Mouse (Mus musculus) CH12.LX (cell line): ENCODE data around the gene Camsap2. TPM values are rescaled to one million over a fixed set of nuclear protein-coding genes. Genes with fewer than 3 reads are reported as not detected.

Source experiments
- DNase-seq: peaks from one replicate; pipeline ENCODE4 v3.0.0-alpha.2; 2013; ENCODE audit errors: extremely low read depth
- H3K27ac ChIP-seq: 2 replicates; pipeline ENCODE4 v1.5.1; 2012; ENCODE audit warnings: low read depth, mild to moderate bottlenecking, control low read depth, moderate library complexity; ENCODE audit not compliant: insufficient read depth
- H3K27me3 ChIP-seq: replicated peaks from 2 replicates; pipeline ENCODE3; 2012; ENCODE audit warnings: inconsistent platforms
- H3K36me3 ChIP-seq, 2 experiments: replicated peaks in 1 of 2; 2 replicates each; pipeline versions ENCODE3 to v1.6.1; 2012; ENCODE audit warnings: inconsistent platforms in 1 of 2, low read length in 1 of 2, mild to moderate bottlenecking in 1 of 2, mixed read lengths in 1 of 2, moderate library complexity in 1 of 2; ENCODE audit not compliant: control insufficient read depth in 1 of 2, insufficient read depth in 1 of 2
- H3K4me1 ChIP-seq, 2 experiments: 2 replicates each; pipeline ENCODE4 v1.6.1; 2012; ENCODE audit warnings: inconsistent platforms in 1 of 2, moderate library complexity in 1 of 2; ENCODE audit not compliant: insufficient read depth in 2 of 2, control insufficient read depth in 1 of 2
- H3K4me2 ChIP-seq: 2 replicates; pipeline ENCODE4 v1.6.1; 2012; ENCODE audit warnings: low read depth, mild to moderate bottlenecking, control low read depth; ENCODE audit not compliant: poor library complexity, insufficient read depth, severe bottlenecking
- H3K4me3 ChIP-seq, 3 experiments: fragments of 150-350 bp in 1 of 3; sonication (generic) in 1 of 3; replicated peaks in 1 of 3; 2 replicates each; pipeline versions ENCODE3 to v1.5.1; 2011 to 2012; ENCODE audit warnings: low read depth in 2 of 3, low read length in 2 of 3, mild to moderate bottlenecking in 2 of 3, moderate library complexity in 2 of 3, control low read depth in 1 of 3, improper control_type of control experiment in 1 of 3, inconsistent platforms in 1 of 3, mixed read lengths in 1 of 3; ENCODE audit not compliant: poor library complexity in 1 of 3
- H3K79me2 ChIP-seq: replicated peaks from 2 replicates; pipeline ENCODE4 v1.6.1; 2012; ENCODE audit warnings: mild to moderate bottlenecking, moderate library complexity; ENCODE audit not compliant: control insufficient read depth, poor library complexity, insufficient read depth, severe bottlenecking; ENCODE audit errors: extremely low read depth
- H3K9ac ChIP-seq: 2 replicates; pipeline ENCODE4 v1.6.1; 2012; ENCODE audit warnings: low read depth, mild to moderate bottlenecking, control low read depth, moderate library complexity; ENCODE audit not compliant: insufficient read depth
- H3K9me3 ChIP-seq: replicated peaks from 2 replicates; pipeline ENCODE3; 2012; ENCODE audit warnings: low read length, inconsistent platforms, mixed read lengths
- BHLHE40 ChIP-seq: IDR thresholded peaks from 2 replicates; pipeline ENCODE4 v1.6.1; 2011; ENCODE audit warnings: mild to moderate bottlenecking, low read depth, low read length, improper control_type of control experiment
- ELF1 ChIP-seq: IDR thresholded peaks from 2 replicates; pipeline ENCODE4 v1.6.1; 2014; ENCODE audit warnings: low read depth, mild to moderate bottlenecking, inconsistent platforms, low read length, improper control_type of control experiment
- ETS1 ChIP-seq: conservative IDR thresholded peaks from 2 replicates; pipeline ENCODE4 v1.6.1; 2012; ENCODE audit warnings: low read depth, mild to moderate bottlenecking, inconsistent platforms, low read length, improper control_type of control experiment, moderate library complexity
- GABPA ChIP-seq: IDR thresholded peaks from 2 replicates; pipeline ENCODE4 v1.6.1; 2012; ENCODE audit warnings: low read depth, low read length, improper control_type of control experiment, inconsistent platforms; ENCODE audit not compliant: insufficient replicate concordance
- JUND ChIP-seq: conservative IDR thresholded peaks from 2 replicates; pipeline ENCODE4 v1.6.1; 2011; ENCODE audit warnings: low read depth, low read length, improper control_type of control experiment
- MAX ChIP-seq: IDR thresholded peaks from 2 replicates; pipeline ENCODE4 v1.6.1; 2011; ENCODE audit warnings: low read length, improper control_type of control experiment
- MAZ ChIP-seq: IDR thresholded peaks from 2 replicates; pipeline ENCODE4 v1.6.1; 2012; ENCODE audit warnings: low read depth, mild to moderate bottlenecking, inconsistent platforms, low read length, improper control_type of control experiment, moderate library complexity
- NELFE ChIP-seq: IDR thresholded peaks from 2 replicates; pipeline ENCODE4 v1.6.1; 2011; ENCODE audit warnings: low read depth, low read length, improper control_type of control experiment
- POLR2A ChIP-seq: IDR thresholded peaks from 2 replicates; pipeline ENCODE4 v1.6.1; 2011; ENCODE audit warnings: low read depth, mild to moderate bottlenecking, improper control_type of control experiment, low read length
- SIN3A ChIP-seq: IDR thresholded peaks from 2 replicates; pipeline ENCODE4 v1.6.1; 2012; ENCODE audit warnings: low read length, improper control_type of control experiment, inconsistent platforms
- SMC3 ChIP-seq: IDR thresholded peaks from 2 replicates; pipeline ENCODE4 v1.6.1; 2011; ENCODE audit warnings: low read depth, low read length, improper control_type of control experiment
- TBP ChIP-seq: conservative IDR thresholded peaks from 2 replicates; pipeline ENCODE4 v1.6.1; 2011; ENCODE audit warnings: low read depth, low read length, improper control_type of control experiment
- ZKSCAN1 ChIP-seq: IDR thresholded peaks from 2 replicates; pipeline ENCODE4 v1.6.1; 2012; ENCODE audit warnings: low read depth, inconsistent platforms, low read length, improper control_type of control experiment, borderline replicate concordance
- ZNF384 ChIP-seq: IDR thresholded peaks from 2 replicates; pipeline ENCODE4 v1.6.1; 2012; ENCODE audit warnings: low read depth, low read length, improper control_type of control experiment, inconsistent platforms
- dilution Hi-C: fragments of 300-500 bp; cut with MboI; formaldehyde crosslinking; loops from 2 replicates; pipeline ENCODE4 v1.14.3; 2020; ENCODE audit warnings: low sequenced_read_pairs; ENCODE audit not compliant: extremely low pct_unique_long_range_greater_than_20kb, extremely low pct_ligation_motif_present
- in situ Hi-C: fragments of 300-500 bp; cut with MboI; formaldehyde crosslinking; loops from 3 replicates; pipeline ENCODE4 v1.14.3; 2019; ENCODE audit warnings: low sequenced_read_pairs, low pct_ligation_motif_present, low pct_unique_long_range_greater_than_20kb, mixed read lengths
- polyA plus RNA-seq: library from polyadenylated mRNA; unstranded; fragments of >175 nt; gene quantifications from 2 replicates; pipeline ENCODE4 v1.2.1, GENCODE M21; 2012; ENCODE audit warnings: low read depth; ENCODE audit not compliant: insufficient read length
- total RNA-seq, 2 experiments: library from RNA; depleted of rRNA; stranded (reverse); fragments of 300-350 nt in 1 of 2; fragments of >200 nt in 1 of 2; gene quantifications; 2 replicates each; pipeline ENCODE4 v1.2.3; 2012 to 2014

Camsap2 gene
- total and polyA plus RNA-seq, 3 experiments = 5.6 to 11.3 (median 9.5) TPM

DNA sequence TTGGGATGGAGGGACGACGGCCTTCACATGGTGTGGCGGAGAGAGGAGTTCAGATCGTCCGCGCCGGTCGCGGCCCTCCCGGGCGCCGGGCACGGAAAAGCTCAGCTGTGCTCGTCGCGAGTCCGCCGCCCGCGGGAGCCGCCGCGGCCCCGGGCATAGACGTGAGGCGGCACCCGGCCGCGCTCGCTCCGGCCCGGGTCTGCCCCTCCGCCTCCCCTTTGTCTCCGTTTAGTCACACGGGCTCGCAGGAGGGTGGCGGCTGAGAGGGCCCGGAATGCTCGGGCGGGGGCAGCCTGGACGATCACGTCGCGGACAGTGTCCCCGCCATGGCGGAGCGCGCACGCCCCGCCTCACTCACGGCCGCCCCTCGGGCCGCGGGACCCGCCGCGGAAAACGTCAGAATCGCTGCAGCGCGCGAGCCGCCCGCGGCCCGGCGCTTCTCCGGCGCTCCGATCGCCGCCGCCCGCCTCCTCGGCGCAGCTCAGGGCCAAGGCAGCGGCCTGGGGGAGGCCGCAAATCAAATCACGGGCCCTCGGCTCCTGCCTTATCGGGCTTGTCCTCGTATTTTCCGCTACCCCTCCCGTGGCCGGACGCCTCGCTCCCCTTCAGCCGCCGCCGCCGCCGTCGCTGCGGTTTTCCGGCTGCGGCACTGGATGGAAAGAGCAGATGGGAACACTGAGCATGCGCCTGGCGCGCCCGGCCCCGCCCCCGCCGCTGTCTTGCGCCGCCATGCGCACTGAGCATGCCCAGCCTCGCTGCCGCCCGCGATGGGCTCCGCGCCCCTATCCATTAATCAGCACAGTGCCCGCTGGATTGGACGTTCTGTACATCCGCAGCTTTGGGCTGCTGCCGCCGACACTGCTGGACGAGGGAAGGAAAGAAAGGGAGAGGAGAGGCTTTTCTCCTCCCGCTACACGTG lies at the start of gene Camsap2 (continued):
- TF ChIP-seq SMC3 = no peak

DNA sequence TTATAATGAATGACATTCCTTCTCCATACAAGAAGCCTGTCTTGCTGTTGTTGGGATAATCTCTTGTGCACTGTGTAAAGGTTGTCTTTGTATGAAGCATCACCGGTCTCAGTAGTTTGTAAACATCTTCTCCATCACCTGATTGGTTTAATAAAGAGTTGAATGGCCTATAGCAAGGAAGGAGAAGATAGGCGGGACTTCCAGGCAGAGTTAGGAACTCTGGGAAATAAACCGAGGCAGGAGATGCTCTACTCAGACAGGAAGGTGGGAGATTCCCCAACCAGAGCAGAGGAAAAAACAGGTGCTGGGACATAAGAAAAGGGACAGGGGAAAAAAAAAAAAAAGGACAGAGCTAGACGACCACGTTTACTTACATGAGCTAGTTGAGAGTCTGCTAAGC lies 49.2 kb upstream of the Camsap2 start:
- Histone ChIP-seq H3K4me1 (peaks cover 0 to 28% of the 10 kb centered on the region in 2 experiments; a peak in 3 of 4 replicates), H3K4me2 (peak overlapping the region; percentile 96), H3K27ac (no peak overlapping the region), H3K79me2 (no peaks in the 10 kb centered on the region), H3K36me3 (no peaks in the 10 kb centered on the region), H3K4me3 (peak overlapping the region; percentile 37 to 56 (median 42)), H3K27me3 (no peaks in the 10 kb centered on the region), H3K9ac (peak overlapping the region; percentile 48), H3K9me3 (no peaks in the 10 kb centered on the region)
- TF ChIP-seq ZNF384 (peak; percentile 54), ZKSCAN1 (no peak), JUND (no peak), TBP (0 out of 2 replicates have a peak, but pooled peaks have one; percentile 29), MAX (no peak), SIN3A (peak; percentile 53; the same call in 1 of the 2 replicates), GABPA (no peak)
- in situ Hi-C loops = no loop called here
- peak; percentile 58 for DNase-seq
- dilution Hi-C loops = no loop called here

DNA sequence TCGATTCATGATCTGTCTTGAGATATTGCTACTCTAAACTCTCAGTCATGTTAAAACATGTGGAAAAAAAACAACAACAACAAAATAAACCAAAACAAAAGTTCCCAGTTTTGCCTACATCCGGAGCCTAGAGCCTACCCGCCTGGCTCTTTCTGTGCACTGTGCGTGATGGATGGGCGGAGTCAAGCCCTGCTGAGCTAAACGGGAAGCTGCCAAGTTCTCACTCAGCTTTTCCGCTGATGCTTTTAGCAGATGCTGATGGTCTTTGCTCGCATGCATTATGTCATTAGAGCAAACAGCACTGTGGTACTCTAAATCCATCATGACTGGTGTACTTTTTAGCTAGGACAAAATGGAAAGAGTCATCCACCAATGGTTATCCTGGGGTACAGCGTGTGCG lies 48.6 kb upstream of the Camsap2 start:
- Histone ChIP-seq H3K9me3 (no peaks in the 10 kb centered on the region), H3K36me3 (no peaks in the 10 kb centered on the region), H3K4me2 (peak overlapping the region; percentile 96), H3K4me3 (peak overlapping the region; percentile 37 to 56 (median 42)), H3K9ac (peak overlapping the region; percentile 48), H3K4me1 (peaks cover 0 to 28% of the 10 kb centered on the region in 2 experiments; a peak in 2 of 4 replicates), H3K27me3 (no peaks in the 10 kb centered on the region), H3K27ac (peak overlapping the region; percentile 76), H3K79me2 (no peaks in the 10 kb centered on the region)
- in situ Hi-C loops (loop anchor here (5.0 kb wide), 1 partner anchor 47 kb away; the partner anchor contains the start of gene Camsap2), dilution Hi-C loops (no loop called here)
- TF ChIP-seq MAZ (no peak), JUND (0 out of 2 replicates have a peak, but pooled peaks have one; percentile 24), ELF1 (peak; percentile 44; the same call in 1 of the 2 replicates), BHLHE40 (peak; percentile 14; the same call in 1 of the 2 replicates), ETS1 (peak; percentile 62), ZNF384 (no peak), NELFE (0 out of 2 replicates have a peak, but pooled peaks have one; percentile 11), POLR2A (peak; percentile 54)
- DNase-seq = peak; percentile 90
